Mouse (Mus musculus): ENCODE measurements around the gene Fxr2. TPM values are rescaled to one million over a fixed set of nuclear protein-coding genes. Genes with fewer than 3 reads are reported as not detected.

The Fxr2 gene
- polyA plus RNA-seq, 1 experiment from 2014 or later: 47.7 TPM

DNA sequence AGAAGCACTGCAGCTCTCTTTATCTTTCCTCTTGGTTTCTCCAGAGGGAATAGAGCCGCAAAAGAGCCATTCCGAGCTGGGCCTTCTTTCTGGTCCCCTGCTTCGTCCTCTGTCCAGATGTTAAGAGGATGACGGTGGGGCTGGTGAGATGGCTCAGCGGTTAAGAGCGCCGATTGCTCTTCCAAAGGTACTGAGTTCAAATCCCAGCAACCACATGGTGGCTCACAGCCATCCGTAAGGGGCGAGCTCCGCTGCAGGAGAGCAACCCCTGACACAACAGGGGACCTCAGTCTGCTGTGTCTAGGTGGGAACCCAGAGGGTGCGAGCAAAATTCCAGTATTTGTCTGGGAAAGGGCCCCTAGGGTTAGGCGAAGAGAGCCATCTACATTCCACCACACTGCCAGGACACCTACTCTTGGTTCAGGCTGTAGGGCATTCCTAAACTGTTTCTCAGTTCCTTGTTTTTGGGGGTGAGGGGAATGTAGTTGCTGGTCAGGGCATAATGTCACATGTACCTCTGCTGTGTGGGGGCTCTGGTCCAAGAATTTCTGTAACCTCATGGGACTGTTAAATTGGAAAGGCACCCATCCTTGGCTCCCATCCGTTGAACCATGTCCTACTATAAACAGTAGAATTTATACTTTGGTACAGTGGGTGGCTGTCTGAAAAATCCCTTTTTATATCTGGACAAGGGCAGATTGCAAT lies 30.3 kb downstream of the Fxr2 start:
- H3K36me3 ChIP-seq (ENCODE audit: control insufficient read depth, insufficient read depth): peaks cover 24% of the 10 kb centered on the region
- 70% methylated on average over 13 of the region's 13 CpGs for WGBS

DNA sequence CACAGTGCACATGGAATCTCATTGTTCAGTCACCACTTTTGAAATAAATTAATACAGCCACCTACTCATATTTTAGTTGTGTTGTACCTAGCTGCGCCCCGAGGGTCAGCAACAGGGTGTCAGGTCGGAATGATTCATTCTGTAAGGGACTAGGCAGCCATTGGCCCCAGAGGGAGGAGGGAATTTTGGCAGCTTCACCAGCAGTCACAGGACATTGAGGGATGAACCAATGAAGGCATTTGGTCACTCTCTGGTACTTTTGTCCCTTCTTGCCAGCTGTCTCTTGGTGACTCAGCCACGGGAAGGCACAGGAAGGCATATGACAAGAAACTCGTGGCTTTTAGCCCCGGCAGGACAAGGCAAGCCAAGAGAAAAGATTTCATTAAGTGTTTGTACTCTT lies 31.0 kb downstream of the Fxr2 start:
- H3K9me3 ChIP-seq (ENCODE audit: control insufficient read depth, low read length): no peaks in the 10 kb centered on the region
- H3K9ac ChIP-seq (replicated peaks; ENCODE audit: low read depth, low read length): no peak overlapping the region
- no peak overlapping the region for H3K4me3 ChIP-seq (replicated peaks; ENCODE audit: low read length)
- H3K4me1 ChIP-seq (replicated peaks; ENCODE audit: control insufficient read depth, insufficient read depth, low read length): peaks cover 17% of the 10 kb centered on the region
- ATAC-seq: no peak
- H3K36me3 ChIP-seq (ENCODE audit: control insufficient read depth, insufficient read depth): peaks cover 25% of the 10 kb centered on the region
- H3K27ac ChIP-seq (ENCODE audit: low read length): no peak overlapping the region
- 89% methylated on average over 6 of the region's 6 CpGs for WGBS
- no peak overlapping the region for H3K4me2 ChIP-seq (ENCODE audit: low read length)
- no peaks in the 10 kb centered on the region for H3K27me3 ChIP-seq (replicated peaks; ENCODE audit: control insufficient read depth, insufficient read depth, low read length)

More for the DNA sequence above, 30.3 kb downstream of the Fxr2 start:
- Histone ChIP-seq H3K27ac (ENCODE audit: low read length) (peak overlapping the region; percentile 97), H3K9ac (replicated peaks; ENCODE audit: low read depth, low read length) (peak overlapping the region; percentile 70), H3K4me1 (replicated peaks; ENCODE audit: control insufficient read depth, insufficient read depth, low read length) (peaks cover 17% of the 10 kb centered on the region), H3K27me3 (replicated peaks; ENCODE audit: control insufficient read depth, insufficient read depth, low read length) (no peaks in the 10 kb centered on the region), H3K4me3 (replicated peaks; ENCODE audit: low read length) (peak overlapping the region; percentile 69), H3K4me2 (ENCODE audit: low read length) (peak overlapping the region; percentile 62), H3K9me3 (ENCODE audit: control insufficient read depth, low read length) (no peaks in the 10 kb centered on the region)
- ATAC-seq: peak; percentile 5; the same call in 1 of the 2 replicates

DNA sequence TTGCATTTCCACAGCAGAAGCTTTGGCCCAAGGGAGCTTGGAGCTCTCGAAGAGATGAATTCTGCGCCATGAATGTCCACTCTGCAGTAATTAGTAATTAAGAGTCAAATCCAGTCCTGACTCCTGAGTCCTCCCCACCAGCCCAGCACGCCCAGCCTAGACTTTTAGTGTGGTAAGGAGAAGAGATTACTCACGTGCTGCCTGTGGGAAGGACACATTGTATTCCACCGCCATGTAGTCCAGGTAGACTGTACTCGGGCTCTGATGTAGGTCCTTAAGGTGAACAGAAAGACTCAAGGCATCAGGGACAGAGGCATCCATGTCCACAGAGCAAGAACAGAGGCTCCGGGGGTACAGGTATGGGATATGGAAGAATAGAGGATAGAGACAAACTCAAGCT lies 32.1 kb downstream of the Fxr2 start:
- H3K4me1 ChIP-seq (replicated peaks; ENCODE audit: control insufficient read depth, insufficient read depth, low read length): peaks cover 25% of the 10 kb centered on the region
- no peak overlapping the region for H3K27ac ChIP-seq (ENCODE audit: low read length)
- peaks cover 29% of the 10 kb centered on the region for H3K36me3 ChIP-seq (ENCODE audit: control insufficient read depth, insufficient read depth)
- no peak overlapping the region for H3K4me2 ChIP-seq (ENCODE audit: low read length)
- H3K27me3 ChIP-seq (replicated peaks; ENCODE audit: control insufficient read depth, insufficient read depth, low read length): no peaks in the 10 kb centered on the region
- H3K4me3 ChIP-seq (replicated peaks; ENCODE audit: low read length): no peak overlapping the region
- H3K9me3 ChIP-seq (ENCODE audit: control insufficient read depth, low read length): no peaks in the 10 kb centered on the region
- WGBS: 93% methylated on average over 7 of the region's 7 CpGs
- ATAC-seq: no peak
- no peak overlapping the region for H3K9ac ChIP-seq (replicated peaks; ENCODE audit: low read depth, low read length)

DNA sequence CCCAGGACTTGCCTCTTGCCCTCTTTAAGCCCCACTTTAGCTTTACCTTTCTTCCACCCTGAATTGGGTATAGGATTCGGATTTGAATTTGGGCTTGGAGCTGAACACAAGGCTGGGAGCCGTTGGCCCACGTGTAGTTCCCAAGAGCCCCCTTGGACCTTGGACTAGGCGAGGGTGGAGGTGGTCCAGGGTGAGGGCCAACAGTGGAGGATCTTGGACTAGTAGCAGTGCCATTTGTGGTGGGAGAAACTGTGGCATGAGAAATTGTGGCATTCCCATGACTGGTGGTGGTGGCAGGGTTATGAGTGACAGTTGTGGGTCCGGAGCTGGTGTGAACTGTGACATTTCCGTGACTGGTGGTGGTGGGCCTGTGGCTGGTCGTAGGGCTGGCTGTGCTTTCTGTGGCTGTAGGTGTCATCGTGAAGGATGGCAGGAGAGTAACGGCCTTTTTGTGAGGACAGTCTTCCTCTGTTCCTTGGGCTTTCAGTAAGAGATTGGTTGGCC lies 32.7 kb downstream of the Fxr2 start:
- no peak for ATAC-seq
- Histone ChIP-seq H3K4me1 (replicated peaks; ENCODE audit: control insufficient read depth, insufficient read depth, low read length) (peaks cover 32% of the 10 kb centered on the region), H3K27ac (ENCODE audit: low read length) (no peak overlapping the region), H3K9me3 (ENCODE audit: control insufficient read depth, low read length) (no peaks in the 10 kb centered on the region), H3K4me3 (replicated peaks; ENCODE audit: low read length) (no peak overlapping the region), H3K27me3 (replicated peaks; ENCODE audit: control insufficient read depth, insufficient read depth, low read length) (no peaks in the 10 kb centered on the region), H3K9ac (replicated peaks; ENCODE audit: low read depth, low read length) (no peak overlapping the region), H3K36me3 (ENCODE audit: control insufficient read depth, insufficient read depth) (peaks cover 29% of the 10 kb centered on the region), H3K4me2 (ENCODE audit: low read length) (no peak overlapping the region)
- WGBS: 71% methylated on average over 9 of the region's 9 CpGs

DNA sequence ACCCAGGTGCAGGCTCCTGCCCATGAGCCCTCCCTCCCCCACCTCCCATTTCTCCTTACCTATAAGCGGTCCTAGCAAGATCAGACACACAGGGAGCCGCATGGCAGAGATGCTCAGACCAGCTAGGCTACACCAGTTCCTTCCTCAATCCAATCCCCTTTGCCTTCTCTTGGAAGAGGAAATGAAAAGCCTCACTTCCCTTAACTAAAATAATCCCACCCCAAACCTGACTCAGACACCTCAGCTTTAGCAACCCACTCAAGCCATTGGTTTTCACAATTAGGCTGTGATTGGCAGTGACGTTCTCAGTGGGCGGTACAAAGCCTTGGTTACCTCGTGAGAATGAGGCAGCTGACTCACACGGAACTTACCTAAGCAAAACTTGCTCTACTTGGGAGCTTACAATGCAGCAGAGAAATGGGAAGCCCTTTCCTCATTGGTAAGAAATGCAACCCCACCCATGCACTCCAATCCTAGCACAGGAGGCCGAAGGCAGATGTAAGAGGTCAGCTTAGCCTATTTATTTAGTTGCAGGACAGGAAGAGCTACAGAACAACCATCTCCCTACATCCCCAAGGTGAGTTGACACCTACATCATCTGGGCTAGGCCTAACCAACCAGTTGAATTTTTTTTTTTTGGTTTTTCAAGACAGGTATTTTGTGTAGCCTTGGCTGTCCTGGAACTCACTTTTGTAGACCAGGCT lies 33.3 kb downstream of the Fxr2 start, which contains the start of gene Cd68:
Gene Cd68, minus strand, starts transcription at position 193 of the 704 bp plus-strand sequence.
- H3K27me3 ChIP-seq (replicated peaks; ENCODE audit: control insufficient read depth, insufficient read depth, low read length): no peaks in the 10 kb centered on the region
- no peak within 1 kb of the TSS for H3K4me3 ChIP-seq (replicated peaks; ENCODE audit: low read length)
- no peak for ATAC-seq
- H3K9ac ChIP-seq (replicated peaks; ENCODE audit: low read depth, low read length): no peak within 1 kb of the TSS
- H3K4me2 ChIP-seq (ENCODE audit: low read length): no peak within 1 kb of the TSS
- 28% methylated on average over 7 of the region's 7 CpGs for WGBS
- no peak within 1 kb of the TSS for H3K27ac ChIP-seq (ENCODE audit: low read length)
- H3K4me1 ChIP-seq (replicated peaks; ENCODE audit: control insufficient read depth, insufficient read depth, low read length): peaks cover 32% of the 10 kb centered on the region
- no peaks in the 10 kb centered on the region for H3K9me3 ChIP-seq (ENCODE audit: control insufficient read depth, low read length)
- H3K36me3 ChIP-seq (ENCODE audit: control insufficient read depth, insufficient read depth): peaks cover 29% of the 10 kb centered on the region

DNA sequence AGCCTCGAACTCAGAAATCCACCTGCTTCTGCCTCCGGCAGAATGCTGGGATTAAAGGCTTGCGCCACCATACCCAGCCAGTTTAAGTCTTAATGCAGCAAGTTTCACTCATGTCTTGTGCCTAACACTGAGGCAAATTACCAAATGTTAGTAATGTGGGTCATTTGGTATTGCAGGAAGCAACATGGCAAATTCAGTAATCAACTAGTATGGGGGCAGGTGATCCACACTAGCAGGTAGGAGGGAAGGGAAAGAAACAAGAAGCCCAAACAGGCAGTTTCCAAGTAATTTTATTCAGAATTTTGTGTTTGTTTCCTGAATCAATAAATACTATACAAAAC lies 33.8 kb downstream of the Fxr2 start:
- H3K4me1 ChIP-seq (replicated peaks; ENCODE audit: control insufficient read depth, insufficient read depth, low read length): peaks cover 27% of the 10 kb centered on the region
- peaks cover 29% of the 10 kb centered on the region for H3K36me3 ChIP-seq (ENCODE audit: control insufficient read depth, insufficient read depth)
- ATAC-seq: no peak
- H3K9ac ChIP-seq (replicated peaks; ENCODE audit: low read depth, low read length): no peak overlapping the region
- WGBS: 81% methylated on average over 3 of the region's 3 CpGs
- H3K27ac ChIP-seq (ENCODE audit: low read length): no peak overlapping the region
- no peaks in the 10 kb centered on the region for H3K27me3 ChIP-seq (replicated peaks; ENCODE audit: control insufficient read depth, insufficient read depth, low read length)
- no peaks in the 10 kb centered on the region for H3K9me3 ChIP-seq (ENCODE audit: control insufficient read depth, low read length)
- H3K4me2 ChIP-seq (ENCODE audit: low read length): no peak overlapping the region
- H3K4me3 ChIP-seq (replicated peaks; ENCODE audit: low read length): no peak overlapping the region

DNA sequence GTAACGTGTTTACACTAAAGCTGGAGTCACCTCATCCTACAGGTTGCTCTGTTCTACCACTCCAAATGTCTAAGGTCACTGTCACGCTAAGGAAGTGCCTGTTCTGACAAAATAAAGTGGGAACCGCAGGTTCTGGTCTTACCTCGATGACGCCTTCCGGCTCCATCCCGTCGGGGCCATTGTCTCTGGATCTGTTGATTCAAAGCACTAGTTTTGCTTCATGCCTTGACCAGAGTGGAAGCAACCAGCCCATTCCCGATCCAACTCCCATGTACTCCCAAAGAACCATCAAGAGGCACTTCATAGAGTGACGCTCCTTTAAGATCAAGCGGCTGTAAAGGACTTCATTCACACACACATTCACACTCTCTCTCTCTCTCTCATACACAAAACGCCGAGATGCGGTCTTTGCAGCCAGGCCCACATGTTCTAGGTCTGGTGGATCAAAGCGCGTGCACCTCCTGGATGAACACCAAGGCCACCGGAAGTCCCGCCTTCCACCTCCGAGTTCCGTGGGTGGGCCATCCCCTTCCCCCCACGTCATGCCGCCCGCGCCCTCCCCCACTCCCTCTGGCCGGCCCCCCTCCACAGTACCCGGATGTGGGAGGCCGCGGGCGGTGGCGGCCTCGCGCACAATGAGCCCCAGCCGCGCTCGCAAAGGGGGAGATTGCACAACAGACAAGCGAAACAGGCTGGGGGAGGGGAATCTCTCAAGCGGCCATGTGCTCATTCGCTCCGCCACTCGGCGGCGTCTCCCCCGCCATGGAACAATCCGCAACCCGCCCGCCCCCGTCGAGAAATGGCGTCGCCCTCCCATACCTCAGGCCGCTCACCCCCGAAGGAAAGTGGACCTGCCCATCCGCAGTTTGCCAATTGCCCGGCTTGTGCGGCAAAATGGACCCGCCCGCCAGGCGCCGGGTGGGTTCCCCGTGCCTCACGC lies 38.3 kb downstream of the Fxr2 start:
- Histone ChIP-seq H3K27ac (ENCODE audit: low read length) (peak overlapping the region; percentile 98), H3K36me3 (ENCODE audit: control insufficient read depth, insufficient read depth) (peaks cover 35% of the 10 kb centered on the region), H3K4me3 (replicated peaks; ENCODE audit: low read length) (peak overlapping the region; percentile 100), H3K9me3 (ENCODE audit: control insufficient read depth, low read length) (no peaks in the 10 kb centered on the region), H3K4me2 (ENCODE audit: low read length) (peak overlapping the region; percentile 96), H3K4me1 (replicated peaks; ENCODE audit: control insufficient read depth, insufficient read depth, low read length) (peaks cover 26% of the 10 kb centered on the region), H3K27me3 (replicated peaks; ENCODE audit: control insufficient read depth, insufficient read depth, low read length) (no peaks in the 10 kb centered on the region), H3K9ac (replicated peaks; ENCODE audit: low read depth, low read length) (peak overlapping the region; percentile 99)
- peak; percentile 73 for ATAC-seq
- under 1% methylated on average over 61 of the region's 61 CpGs for WGBS

DNA sequence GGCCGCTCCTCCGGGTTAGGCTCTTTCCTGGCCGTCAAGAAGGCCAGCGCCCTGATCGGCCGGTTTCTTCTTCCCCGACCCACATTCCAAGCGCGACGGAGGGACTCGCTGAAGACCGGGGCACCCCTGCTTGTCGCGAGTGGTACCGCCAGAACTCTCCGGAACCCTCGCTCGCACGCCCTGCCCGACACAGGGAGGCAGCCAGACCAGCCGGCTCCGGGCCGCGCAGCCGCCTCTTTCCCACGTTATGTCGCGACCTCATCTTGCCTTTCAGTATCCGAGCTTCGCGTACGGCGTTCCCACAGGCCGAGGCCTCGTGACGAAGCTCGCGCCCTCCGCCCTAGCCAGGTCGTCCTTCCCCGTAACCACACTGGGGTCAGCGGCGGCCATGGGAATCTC lies 38.9 kb downstream of the Fxr2 start:
- Histone ChIP-seq H3K4me3 (replicated peaks; ENCODE audit: low read length) (peak overlapping the region; percentile 100), H3K27me3 (replicated peaks; ENCODE audit: control insufficient read depth, insufficient read depth, low read length) (no peaks in the 10 kb centered on the region), H3K27ac (ENCODE audit: low read length) (peak overlapping the region; percentile 98), H3K9me3 (ENCODE audit: control insufficient read depth, low read length) (no peaks in the 10 kb centered on the region), H3K4me1 (replicated peaks; ENCODE audit: control insufficient read depth, insufficient read depth, low read length) (peaks cover 26% of the 10 kb centered on the region), H3K9ac (replicated peaks; ENCODE audit: low read depth, low read length) (peak overlapping the region; percentile 99), H3K36me3 (ENCODE audit: control insufficient read depth, insufficient read depth) (peaks cover 29% of the 10 kb centered on the region), H3K4me2 (ENCODE audit: low read length) (peak overlapping the region; percentile 96)
- under 1% methylated on average over 43 of the region's 43 CpGs for WGBS
- ATAC-seq: peak; percentile 2; the same call in 1 of the 2 replicates

Data from forebrain, embryonic 16.5 days (tissue).